23 mouse cellular contexts compared by ENCODE assay signal in genomic region chr14:20827061-20827460, GRCm38 (mm10). TPM values are rescaled to one million over a fixed set of nuclear protein-coding genes. Genes with fewer than 3 reads are reported as not detected.
DNase-seq lines count a peak whose midpoint lies in the region.
"Had no signal": no experiment of that assay in that cellular context is flagged by ENCODE, and none has a peak within 500 bp of the region (broad histone marks: within the 10 kb centered on the region; RNA-seq: fewer than 3 reads in every experiment).

No protein-coding gene starts in this region.

- intact Hi-C loops in gastrocnemius, postnatal 14 days (cut with DNase I; ENCODE audit: low total_unique reads): no loop called here
- intact Hi-C loops in left cerebral cortex, postnatal 36 days (cut with DNase I): no loop called here

- DNase-seq in gastrocnemius, postnatal 25 days: peak; percentile 9
- no peak for DNase-seq in gastrocnemius, postnatal 14 days
- peak; percentile 9 for DNase-seq in urinary bladder, adult 2 months (ENCODE audit: low spot score)
- no peak for DNase-seq in urinary bladder, adult 18-20 months (ENCODE audit: low spot score in 2 of 2)
- no peak for DNase-seq in retina, postnatal 1 day
- DNase-seq in left cerebral cortex, postnatal 36 days (ENCODE audit: low spot score in 2 of 2): no peak
- DNase-seq: adrenal gland, adult 2 months; adrenal gland, postnatal 10 days; adrenal gland, postnatal 25 days; cerebellum, adult 11 months; cerebellum, adult 18-20 months; cerebellum, adult 8-10 months; cerebellum, adult 9-11 months; cerebellum, postnatal 14 days; cerebellum, postnatal 36 days; embryo, embryonic 11 days had no signal

- H3K4me3 ChIP-seq in brown adipose tissue, adult 24 weeks (ENCODE audit: insufficient read depth, low read depth, low read length): no peak overlapping the region
- H3K4me3 ChIP-seq: embryonic facial prominence, embryonic 13.5 days; embryonic facial prominence, embryonic 15.5 days; erythroblast, embryonic 14.5 days; forebrain, embryonic 10.5 days; forebrain, embryonic 12.5 days had no signal

- peaks cover 5% of the 10 kb centered on the region; the same call in 1 of the 2 replicates for H3K4me1 ChIP-seq in brown adipose tissue, adult 24 weeks (ENCODE audit: control insufficient read depth, insufficient read depth, insufficient read length, low read length)
- H3K4me1 ChIP-seq: forebrain, embryonic 10.5 days; forebrain, embryonic 12.5 days had no signal

- H3K27ac ChIP-seq in brown adipose tissue, adult 24 weeks (replicated peaks; ENCODE audit: low read depth, low read length): peak overlapping the region; percentile 47; the same call in 1 of the 2 replicates
- H3K27ac ChIP-seq: embryonic facial prominence, embryonic 13.5 days; embryonic facial prominence, embryonic 15.5 days; forebrain, embryonic 10.5 days; forebrain, embryonic 12.5 days had no signal

RNA-seq across cellular contexts. Expression of gene Plau, which starts 9.4 kb away (rescaled TPM):
- total RNA-seq in gastrocnemius, postnatal 25 days (2021): 10 to 100 TPM; 19.1 to 19.6 TPM
- total RNA-seq in gastrocnemius, postnatal 14 days (2021): 10 to 100 TPM; 29.4 to 31.5 TPM
- 73.2 and 80.6 TPM in 2 replicates for polyA plus RNA-seq in urinary bladder, adult 2 months (2012; rRNA removed)
- 9.6 and 11.6 TPM in 2 replicates for polyA plus RNA-seq in brown adipose tissue, adult 24 weeks (2012; ENCODE audit: insufficient read depth, insufficient read length, missing spikeins)
- total RNA-seq in left cerebral cortex, postnatal 36 days (2021): 1 to 10 TPM; 6.0 to 8.3 TPM
- total RNA-seq: MEL had no signal
- polyA plus RNA-seq: erythroblast, embryonic 14.5 days had no signal

RNA-seq across cellular contexts. Expression of gene Camk2g, which starts 33.2 kb away (rescaled TPM):
- 100 to 1,000 TPM; 149 to 190 TPM for total RNA-seq in gastrocnemius, postnatal 25 days (2021)
- 100 to 1,000 TPM; 114 to 117 TPM for total RNA-seq in gastrocnemius, postnatal 14 days (2021)
- polyA plus RNA-seq in urinary bladder, adult 2 months (2012; rRNA removed): 134 and 139 TPM in 2 replicates
- polyA plus RNA-seq in brown adipose tissue, adult 24 weeks (2012; ENCODE audit: insufficient read depth, insufficient read length, missing spikeins): 9.3 and 12.8 TPM in 2 replicates
- total RNA-seq in left cerebral cortex, postnatal 36 days (2021): 100 to 1,000 TPM; 322 to 378 TPM

Comparison
In these comparisons a context has a peak if more than half of its experiments do, and no peak if none do; other contexts are left out.
1. DNase-seq: peak in gastrocnemius, postnatal 25 days (single experiment) and urinary bladder, adult 2 months (single experiment); none in gastrocnemius, postnatal 14 days (single experiment), urinary bladder, adult 18-20 months (0 of 2), retina, postnatal 1 day (single experiment) and left cerebral cortex, postnatal 36 days (0 of 2).